Mouse (Mus musculus): ENCODE results near the gene Gm4981.
"Not testable (repeated sequence)": the region's sequence is repeated elsewhere in the genome, so short reads cannot be mapped to it uniquely, and the experiment has no call there.

GRCm38 (mm10) chr10:58224827-58225785 is 11.4 kb downstream of the Gm4981 start, which contains the start of gene AW822073:
- TF ChIP-seq MYOD1 (IDR thresholded peaks at IDR 0.05; ENCODE audit: control insufficient read depth, insufficient read length, low read depth); MAX (IDR thresholded peaks at IDR 0.05); CTCF (IDR thresholded peaks at IDR 0.05; ENCODE audit: control insufficient read depth, insufficient read depth, insufficient read length); USF1 (IDR thresholded peaks at IDR 0.05; ENCODE audit: low read depth): not testable (repeated sequence)

Measured in C2C12 (cell line).